Mouse (Mus musculus): ENCODE measurements around the gene Itpa. TPM values are rescaled to one million over a fixed set of nuclear protein-coding genes. Genes with fewer than 3 reads are reported as not detected.

Itpa gene
- polyA plus RNA-seq, 1 experiment from 2014 or later = 81.0 TPM

DNA sequence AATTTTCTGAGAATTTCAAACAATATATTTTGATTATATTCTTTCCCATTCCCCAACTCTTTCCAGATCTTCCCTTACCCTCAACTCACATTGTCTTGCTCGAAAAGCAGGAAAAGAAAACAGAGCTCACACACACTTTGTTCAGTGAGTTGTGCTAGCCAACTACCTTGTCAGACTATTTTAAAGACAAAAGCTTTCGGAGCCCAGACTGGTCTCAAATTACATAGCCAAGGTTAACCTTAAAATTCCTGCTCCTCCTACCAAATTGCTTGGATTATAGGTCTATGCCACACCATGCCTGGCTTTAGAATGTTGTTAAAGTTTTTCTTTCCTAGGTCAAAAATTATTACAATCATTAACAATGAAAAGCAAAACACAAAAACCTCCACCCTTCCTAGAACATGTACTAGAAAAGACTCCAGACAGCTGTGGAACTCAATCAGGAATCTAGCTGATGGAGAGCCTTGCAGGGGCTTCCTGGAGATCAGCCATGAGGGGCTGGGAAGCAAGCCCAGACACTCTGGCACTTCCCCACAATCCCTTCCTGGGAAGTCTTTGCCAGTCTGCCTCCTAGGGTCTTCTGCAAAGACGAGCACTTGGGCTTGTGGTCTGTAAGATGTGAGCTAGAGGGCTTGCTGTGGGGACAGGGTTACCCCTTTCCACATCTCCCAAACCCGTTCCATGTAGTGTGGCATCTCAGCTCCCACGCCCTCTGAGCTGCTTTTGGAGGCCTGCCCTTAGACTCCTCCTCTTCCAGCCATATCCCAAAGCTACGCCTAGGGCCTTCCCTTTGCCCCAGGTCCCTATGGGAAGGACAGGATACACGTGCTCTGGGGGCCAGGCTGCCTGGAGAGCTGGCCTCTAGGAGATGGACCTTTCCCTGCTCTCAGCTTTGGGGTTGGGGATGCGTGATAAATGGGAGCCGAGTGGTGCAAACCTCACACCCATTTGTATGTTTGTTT lies 36.9 kb downstream of the Itpa start:
- no peak overlapping the region for H3K4me2 ChIP-seq (ENCODE audit: low read depth, low read length)
- H3K27me3 ChIP-seq (replicated peaks; ENCODE audit: control insufficient read depth, insufficient read depth, low read length) = no peaks in the 10 kb centered on the region
- WGBS = 62% methylated on average over 9 of the region's 9 CpGs
- no peak overlapping the region for H3K9ac ChIP-seq (ENCODE audit: low read depth, low read length)
- ATAC-seq = no peak
- H3K27ac ChIP-seq (ENCODE audit: low read length) = no peak overlapping the region
- H3K4me3 ChIP-seq (ENCODE audit: low read length) = no peak overlapping the region
- no peaks in the 10 kb centered on the region for H3K9me3 ChIP-seq (ENCODE audit: control insufficient read depth, low read length)
- no peaks in the 10 kb centered on the region for H3K4me1 ChIP-seq (ENCODE audit: control insufficient read depth, insufficient read depth, low read length)
- no peaks in the 10 kb centered on the region; the same call in 1 of the 2 replicates for H3K36me3 ChIP-seq (ENCODE audit: control insufficient read depth, insufficient read depth, low read length)

DNA sequence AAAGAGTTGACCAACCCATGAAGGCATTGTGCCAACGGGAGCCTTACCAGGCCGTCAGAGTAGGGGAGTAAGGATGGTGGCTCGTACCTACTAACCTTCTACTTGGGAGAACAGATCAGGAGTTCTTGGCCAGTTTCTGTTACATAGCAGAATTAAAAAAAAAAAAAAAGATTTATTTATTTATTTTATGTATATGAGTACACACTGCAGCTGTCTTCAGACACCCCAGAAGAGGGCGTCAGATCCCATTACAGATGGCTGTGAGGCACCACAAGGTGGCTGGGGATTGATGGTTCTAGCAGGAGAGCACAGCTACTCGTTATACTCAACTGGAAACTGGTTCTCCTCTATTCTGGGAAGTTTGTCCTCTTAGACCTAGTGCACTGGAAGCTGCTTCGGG lies 37.8 kb downstream of the Itpa start:
- Histone ChIP-seq H3K9ac (ENCODE audit: low read depth, low read length) (no peak overlapping the region), H3K4me2 (ENCODE audit: low read depth, low read length) (no peak overlapping the region), H3K36me3 (ENCODE audit: control insufficient read depth, insufficient read depth, low read length) (no peaks in the 10 kb centered on the region; the same call in none of the 2 replicates), H3K4me1 (ENCODE audit: control insufficient read depth, insufficient read depth, low read length) (no peaks in the 10 kb centered on the region), H3K9me3 (ENCODE audit: control insufficient read depth, low read length) (no peaks in the 10 kb centered on the region), H3K27me3 (replicated peaks; ENCODE audit: control insufficient read depth, insufficient read depth, low read length) (no peaks in the 10 kb centered on the region), H3K4me3 (ENCODE audit: low read length) (no peak overlapping the region), H3K27ac (ENCODE audit: low read length) (no peak overlapping the region)
- 71% methylated on average over 6 of the region's 6 CpGs for WGBS
- no peak for ATAC-seq

DNA sequence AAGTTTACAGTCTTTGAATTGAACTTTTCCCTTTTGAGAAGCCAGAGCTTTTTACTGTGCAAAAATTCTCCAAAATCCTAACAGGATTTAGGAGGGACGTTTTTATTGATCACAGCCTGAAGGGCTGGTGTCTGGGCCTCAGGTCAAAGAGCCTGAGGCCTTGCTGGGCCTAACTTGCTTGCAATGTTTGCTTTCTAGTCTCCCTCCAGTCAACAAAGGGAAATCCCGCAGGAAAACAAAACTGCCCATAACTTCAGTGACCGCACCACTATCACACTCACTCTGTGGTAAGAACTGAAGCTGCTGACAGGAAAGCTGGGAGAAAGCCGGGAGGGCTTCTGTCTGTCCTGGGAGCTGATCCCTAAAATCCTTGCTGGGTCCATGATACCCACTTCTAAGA lies 39.2 kb downstream of the Itpa start:
- no peak for ATAC-seq
- H3K27me3 ChIP-seq (replicated peaks; ENCODE audit: control insufficient read depth, insufficient read depth, low read length) = no peaks in the 10 kb centered on the region
- H3K9ac ChIP-seq (ENCODE audit: low read depth, low read length) = no peak overlapping the region
- H3K9me3 ChIP-seq (ENCODE audit: control insufficient read depth, low read length) = no peaks in the 10 kb centered on the region
- no peak overlapping the region for H3K4me2 ChIP-seq (ENCODE audit: low read depth, low read length)
- no peak overlapping the region for H3K27ac ChIP-seq (ENCODE audit: low read length)
- no peak overlapping the region for H3K4me3 ChIP-seq (ENCODE audit: low read length)
- H3K4me1 ChIP-seq (ENCODE audit: control insufficient read depth, insufficient read depth, low read length) = no peaks in the 10 kb centered on the region
- WGBS = 62% methylated on average over 4 of the region's 4 CpGs
- no peaks in the 10 kb centered on the region; the same call in none of the 2 replicates for H3K36me3 ChIP-seq (ENCODE audit: control insufficient read depth, insufficient read depth, low read length)

DNA sequence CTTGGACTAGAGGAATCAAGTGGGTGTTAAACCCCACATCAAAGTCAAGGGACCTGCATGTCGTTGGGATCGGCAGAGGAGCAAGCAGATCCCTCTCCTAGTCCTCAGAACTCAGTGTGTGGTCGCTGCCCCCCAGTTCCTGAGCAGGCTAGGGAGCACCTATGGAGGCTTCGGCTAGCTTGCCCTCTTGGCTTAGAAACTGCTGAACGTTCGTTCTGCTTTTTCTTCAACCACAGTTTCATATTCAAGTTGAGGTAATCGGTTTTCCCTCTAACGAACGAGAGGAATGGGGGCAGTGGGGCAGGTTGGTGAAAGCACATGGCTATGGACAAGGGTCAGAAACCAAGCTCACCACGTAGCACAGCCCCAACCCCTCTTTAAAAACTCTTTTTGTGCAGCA lies 39.6 kb downstream of the Itpa start:
- Histone ChIP-seq H3K4me2 (ENCODE audit: low read depth, low read length) (no peak overlapping the region), H3K27me3 (replicated peaks; ENCODE audit: control insufficient read depth, insufficient read depth, low read length) (no peaks in the 10 kb centered on the region), H3K27ac (ENCODE audit: low read length) (no peak overlapping the region), H3K36me3 (ENCODE audit: control insufficient read depth, insufficient read depth, low read length) (no peaks in the 10 kb centered on the region; the same call in none of the 2 replicates), H3K9me3 (ENCODE audit: control insufficient read depth, low read length) (no peaks in the 10 kb centered on the region), H3K4me1 (ENCODE audit: control insufficient read depth, insufficient read depth, low read length) (no peaks in the 10 kb centered on the region), H3K4me3 (ENCODE audit: low read length) (no peak overlapping the region), H3K9ac (ENCODE audit: low read depth, low read length) (no peak overlapping the region)
- WGBS = 65% methylated on average over 10 of the region's 10 CpGs
- ATAC-seq = no peak

DNA sequence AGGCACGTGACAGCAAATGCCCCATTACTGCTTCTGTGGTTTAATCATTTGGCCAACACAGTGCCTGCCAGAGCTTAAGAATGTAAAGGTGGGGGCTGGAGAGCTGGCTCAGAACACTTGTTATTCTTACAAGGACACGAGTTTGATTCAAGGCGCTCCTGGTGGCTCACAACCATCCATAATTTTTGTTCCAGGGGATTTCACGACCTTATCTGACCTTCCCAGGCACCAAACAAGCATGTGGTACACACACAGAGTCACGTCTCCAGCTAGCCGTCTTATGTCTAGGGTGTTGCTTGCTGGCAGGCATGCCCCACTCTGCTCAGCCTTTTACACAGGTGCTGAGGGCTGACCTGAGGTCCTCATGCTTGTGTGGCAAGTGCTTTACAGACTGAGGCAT lies 50.5 kb downstream of the Itpa start:
- WGBS = 72% methylated on average over 6 of the region's 6 CpGs
- Histone ChIP-seq H3K9me3 (ENCODE audit: control insufficient read depth, low read length) (no peaks in the 10 kb centered on the region), H3K27me3 (replicated peaks; ENCODE audit: control insufficient read depth, insufficient read depth, low read length) (no peaks in the 10 kb centered on the region), H3K9ac (ENCODE audit: low read depth, low read length) (no peak overlapping the region), H3K4me2 (ENCODE audit: low read depth, low read length) (no peak overlapping the region), H3K4me3 (ENCODE audit: low read length) (no peak overlapping the region), H3K36me3 (ENCODE audit: control insufficient read depth, insufficient read depth, low read length) (peaks cover 5% of the 10 kb centered on the region), H3K4me1 (ENCODE audit: control insufficient read depth, insufficient read depth, low read length) (no peaks in the 10 kb centered on the region), H3K27ac (ENCODE audit: low read length) (no peak overlapping the region)
- ATAC-seq = no peak

DNA sequence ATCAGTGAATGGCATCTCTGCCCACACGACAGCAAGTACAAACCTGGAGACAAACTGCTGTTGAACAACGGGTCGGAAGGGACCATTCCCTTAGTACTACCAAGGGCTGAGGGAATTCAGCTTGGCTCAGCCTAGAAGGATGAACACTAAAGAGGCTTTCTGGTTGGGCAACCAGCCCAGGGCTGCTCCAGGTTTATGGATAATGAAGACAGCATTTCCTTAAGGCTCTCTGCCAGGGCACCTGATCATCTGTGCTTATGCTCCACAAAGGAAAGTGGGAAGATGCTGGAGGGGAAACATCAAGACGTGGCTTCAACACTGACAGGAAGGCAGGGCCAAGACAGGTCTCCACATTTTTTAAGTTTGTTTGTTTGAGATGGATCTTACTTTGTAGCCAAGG lies 57.0 kb downstream of the Itpa start:
- WGBS = 81% methylated on average over 4 of the region's 4 CpGs
- Histone ChIP-seq H3K4me2 (ENCODE audit: low read depth, low read length) (no peak overlapping the region), H3K27me3 (replicated peaks; ENCODE audit: control insufficient read depth, insufficient read depth, low read length) (no peaks in the 10 kb centered on the region), H3K27ac (ENCODE audit: low read length) (no peak overlapping the region), H3K9me3 (ENCODE audit: control insufficient read depth, low read length) (no peaks in the 10 kb centered on the region), H3K36me3 (ENCODE audit: control insufficient read depth, insufficient read depth, low read length) (peaks cover 19% of the 10 kb centered on the region; the same call in 1 of the 2 replicates), H3K4me3 (ENCODE audit: low read length) (no peak overlapping the region), H3K9ac (ENCODE audit: low read depth, low read length) (no peak overlapping the region), H3K4me1 (ENCODE audit: control insufficient read depth, insufficient read depth, low read length) (no peaks in the 10 kb centered on the region)
- ATAC-seq = no peak

DNA sequence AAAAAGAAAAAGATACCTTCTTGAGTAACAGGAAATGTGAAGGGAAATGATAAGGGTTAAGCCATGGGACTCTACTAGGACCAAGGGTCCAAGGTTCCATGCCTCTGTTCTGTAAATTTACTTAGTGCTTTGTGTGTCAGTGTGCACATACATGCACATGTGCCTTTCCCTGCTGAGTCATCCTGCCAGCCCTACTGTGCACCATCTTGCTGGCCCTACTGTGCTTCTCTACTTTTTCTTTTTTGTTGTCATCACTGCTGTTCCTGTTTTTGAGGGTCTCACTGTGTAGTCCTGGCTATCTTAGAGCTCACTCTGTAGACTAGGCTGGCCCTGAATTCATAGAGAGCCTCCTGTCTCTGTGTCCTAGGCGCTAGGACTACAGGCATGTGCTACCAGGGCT lies 60.3 kb downstream of the Itpa start:
- H3K27me3 ChIP-seq (replicated peaks; ENCODE audit: control insufficient read depth, insufficient read depth, low read length) = no peaks in the 10 kb centered on the region
- no peak overlapping the region for H3K9ac ChIP-seq (ENCODE audit: low read depth, low read length)
- H3K36me3 ChIP-seq (ENCODE audit: control insufficient read depth, insufficient read depth, low read length) = peaks cover 33% of the 10 kb centered on the region
- H3K4me2 ChIP-seq (ENCODE audit: low read depth, low read length) = no peak overlapping the region
- no peak overlapping the region for H3K4me3 ChIP-seq (ENCODE audit: low read length)
- H3K4me1 ChIP-seq (ENCODE audit: control insufficient read depth, insufficient read depth, low read length) = no peaks in the 10 kb centered on the region
- no peaks in the 10 kb centered on the region for H3K9me3 ChIP-seq (ENCODE audit: control insufficient read depth, low read length)
- ATAC-seq = no peak
- WGBS = 89% methylated on average over 1 of the region's 1 CpGs
- H3K27ac ChIP-seq (ENCODE audit: low read length) = no peak overlapping the region

DNA sequence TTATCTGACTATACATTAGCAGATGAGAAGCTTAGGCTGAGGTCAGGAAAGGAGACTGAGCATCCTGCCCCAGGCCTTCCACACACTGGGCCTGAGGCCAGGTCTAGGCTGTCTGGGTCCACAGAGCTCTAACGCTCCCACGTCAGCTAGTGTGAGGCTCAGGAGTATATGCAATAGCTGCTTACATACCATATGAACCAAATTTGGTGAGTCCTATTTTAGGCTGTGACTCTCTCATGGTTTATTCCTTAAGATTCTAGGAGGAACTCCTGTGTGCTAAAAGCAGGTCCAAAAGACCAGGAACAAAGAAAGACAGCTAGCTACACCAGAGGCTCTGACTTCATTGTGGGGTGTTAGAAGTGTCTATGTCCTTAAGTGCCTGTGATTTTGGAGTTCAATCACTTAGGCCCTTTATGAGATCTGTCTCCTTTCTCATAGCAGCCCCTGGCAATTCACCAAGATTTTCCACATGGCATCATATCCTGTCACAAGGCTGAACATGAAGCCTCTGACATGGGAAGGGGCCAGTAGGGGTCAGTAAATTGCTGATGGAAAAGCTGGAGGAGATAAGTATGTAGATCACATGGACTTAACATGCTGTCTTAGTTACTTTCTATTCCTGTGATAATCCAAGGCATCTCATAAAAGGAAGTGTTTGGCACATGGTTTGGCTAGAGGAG lies 61.6 kb downstream of the Itpa start:
- ATAC-seq = no peak
- Histone ChIP-seq H3K27me3 (replicated peaks; ENCODE audit: control insufficient read depth, insufficient read depth, low read length) (no peaks in the 10 kb centered on the region), H3K4me2 (ENCODE audit: low read depth, low read length) (no peak overlapping the region), H3K4me1 (ENCODE audit: control insufficient read depth, insufficient read depth, low read length) (no peaks in the 10 kb centered on the region), H3K9me3 (ENCODE audit: control insufficient read depth, low read length) (no peaks in the 10 kb centered on the region), H3K9ac (ENCODE audit: low read depth, low read length) (no peak overlapping the region), H3K36me3 (ENCODE audit: control insufficient read depth, insufficient read depth, low read length) (peaks cover 33% of the 10 kb centered on the region), H3K27ac (ENCODE audit: low read length) (no peak overlapping the region), H3K4me3 (ENCODE audit: low read length) (no peak overlapping the region)
- WGBS = 97% methylated on average over 2 of the region's 2 CpGs

DNA sequence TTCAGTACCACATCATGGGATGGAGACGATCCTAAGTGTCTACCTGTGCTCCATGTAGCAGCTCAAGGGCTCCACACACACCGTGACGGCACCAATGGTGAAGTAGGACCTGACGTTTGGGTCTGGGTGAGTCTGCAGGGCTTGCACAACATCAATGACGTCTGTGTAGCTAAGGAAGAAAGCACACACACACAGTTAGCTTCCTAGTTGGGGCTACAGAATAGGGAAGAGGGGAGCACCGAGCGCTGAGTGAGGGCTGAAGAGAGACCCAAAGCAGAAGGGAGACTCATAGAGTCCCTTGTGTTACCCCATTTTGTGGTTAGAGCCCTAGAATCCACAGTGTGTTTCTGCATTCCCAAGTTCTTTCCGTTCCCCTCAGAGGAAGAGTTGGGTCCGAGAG lies 63.3 kb downstream of the Itpa start:
- no peak overlapping the region for H3K27ac ChIP-seq (ENCODE audit: low read length)
- no peak overlapping the region for H3K4me3 ChIP-seq (ENCODE audit: low read length)
- ATAC-seq = no peak
- H3K36me3 ChIP-seq (ENCODE audit: control insufficient read depth, insufficient read depth, low read length) = peaks cover 33% of the 10 kb centered on the region
- H3K9ac ChIP-seq (ENCODE audit: low read depth, low read length) = no peak overlapping the region
- no peaks in the 10 kb centered on the region for H3K4me1 ChIP-seq (ENCODE audit: control insufficient read depth, insufficient read depth, low read length)
- WGBS = 85% methylated on average over 9 of the region's 9 CpGs
- H3K9me3 ChIP-seq (ENCODE audit: control insufficient read depth, low read length) = no peaks in the 10 kb centered on the region
- no peak overlapping the region for H3K4me2 ChIP-seq (ENCODE audit: low read depth, low read length)
- no peaks in the 10 kb centered on the region for H3K27me3 ChIP-seq (replicated peaks; ENCODE audit: control insufficient read depth, insufficient read depth, low read length)
